Mouse (Mus musculus) MEL (cell line): Measurements from ENCODE around the gene Rpl37a. TPM values are rescaled to one million over a fixed set of nuclear protein-coding genes. Genes with fewer than 3 reads are reported as not detected.

ENCODE experiments used
- DNase-seq: peaks from one replicate; pipeline ENCODE4 v3.0.0; 2011; ENCODE audit warnings: low read depth, low spot score
- H3K27ac ChIP-seq: 2 replicates; pipeline ENCODE4 v1.5.1; 2012; ENCODE audit warnings: low read depth, mild to moderate bottlenecking, control low read depth, low read length, moderate library complexity; ENCODE audit not compliant: control insufficient read depth
- H3K27me3 ChIP-seq, 2 experiments: fragments of 150-350 bp in 1 of 2; sonication (generic) in 1 of 2; 2 replicates each; pipeline ENCODE4 v1.6.1; 2012; ENCODE audit warnings: low read length in 2 of 2, mild to moderate bottlenecking in 2 of 2, improper control_type of control experiment in 1 of 2, moderate library complexity in 1 of 2; ENCODE audit not compliant: insufficient read depth in 2 of 2, control insufficient read depth in 1 of 2
- H3K36me3 ChIP-seq, 2 experiments: 2 replicates each; pipeline ENCODE4 v1.6.1; 2012 to 2014; ENCODE audit warnings: low read length in 2 of 2, improper control_type of control experiment in 1 of 2, inconsistent platforms in 1 of 2, mild to moderate bottlenecking in 1 of 2; ENCODE audit not compliant: insufficient read depth in 2 of 2, control insufficient read depth in 1 of 2
- H3K4me1 ChIP-seq, 2 experiments: fragments of 150-350 bp in 1 of 2; sonication (generic) in 1 of 2; 2 replicates each; pipeline ENCODE4 v1.6.1; 2012; ENCODE audit warnings: low read length in 2 of 2, improper control_type of control experiment in 1 of 2, mild to moderate bottlenecking in 1 of 2; ENCODE audit not compliant: insufficient read depth in 2 of 2, control insufficient read depth in 1 of 2
- H3K4me3 ChIP-seq, 2 experiments: fragments of 150-350 bp in 1 of 2; sonication (generic) in 1 of 2; 2 replicates each; pipeline ENCODE4 v1.5.1; 2012; ENCODE audit warnings: low read depth in 2 of 2, low read length in 2 of 2, mild to moderate bottlenecking in 2 of 2, moderate library complexity in 2 of 2, control low read depth in 1 of 2, improper control_type of control experiment in 1 of 2; ENCODE audit not compliant: control insufficient read depth in 1 of 2, insufficient read depth in 1 of 2
- H3K79me2 ChIP-seq: 2 replicates; pipeline ENCODE4 v1.6.1; 2012; ENCODE audit warnings: mild to moderate bottlenecking, low read length, moderate library complexity; ENCODE audit not compliant: control insufficient read depth, poor library complexity, insufficient read depth
- H3K9ac ChIP-seq: 2 replicates; pipeline ENCODE4 v1.6.1; 2012; ENCODE audit warnings: low read depth, mild to moderate bottlenecking, control low read depth, low read length, moderate library complexity; ENCODE audit not compliant: control insufficient read depth, poor library complexity, severe bottlenecking
- H3K9me3 ChIP-seq: fragments of 150-350 bp; sonication (generic); replicated peaks from 2 replicates; pipeline ENCODE4 v1.6.1; 2012; ENCODE audit warnings: mild to moderate bottlenecking, low read length, improper control_type of control experiment, moderate library complexity; ENCODE audit not compliant: insufficient read depth
- CHD1 ChIP-seq: IDR thresholded peaks from 2 replicates; pipeline ENCODE4 v1.6.1; 2012; ENCODE audit warnings: low read depth, mild to moderate bottlenecking, inconsistent platforms, low read length, improper control_type of control experiment
- ELF1 ChIP-seq: IDR thresholded peaks from 2 replicates; pipeline ENCODE4 v1.6.1; 2014; ENCODE audit warnings: low read depth, mild to moderate bottlenecking, inconsistent platforms, low read length, improper control_type of control experiment, moderate library complexity
- EP300 ChIP-seq, 2 experiments: IDR thresholded peaks; 2 replicates each; pipeline ENCODE4 v1.6.1; 2011; ENCODE audit warnings: improper control_type of control experiment in 2 of 2, low read length in 2 of 2, low read depth in 1 of 2, mild to moderate bottlenecking in 1 of 2
- GABPA ChIP-seq: IDR thresholded peaks from 2 replicates; pipeline ENCODE4 v1.6.1; 2012; ENCODE audit warnings: low read depth, mild to moderate bottlenecking, inconsistent platforms, low read length, improper control_type of control experiment, moderate library complexity
- GATA1 ChIP-seq: IDR thresholded peaks from 2 replicates; pipeline ENCODE4 v1.6.1; 2011; ENCODE audit warnings: low read depth, low read length, improper control_type of control experiment
- KAT2A ChIP-seq: conservative IDR thresholded peaks from 2 replicates; pipeline ENCODE4 v1.6.1; 2012; ENCODE audit warnings: low read depth, low read length, improper control_type of control experiment, inconsistent platforms
- MYC ChIP-seq: IDR thresholded peaks from 2 replicates; pipeline ENCODE4 v1.6.1; 2011; ENCODE audit warnings: low read depth, mild to moderate bottlenecking, low read length, improper control_type of control experiment, moderate library complexity
- NRF1 ChIP-seq: IDR thresholded peaks from 2 replicates; pipeline ENCODE4 v1.6.1; 2014; ENCODE audit warnings: low read depth, mild to moderate bottlenecking, inconsistent platforms, low read length, improper control_type of control experiment, moderate library complexity; ENCODE audit not compliant: poor library complexity, insufficient read depth, severe bottlenecking
- POLR2A ChIP-seq, 2 experiments: IDR thresholded peaks; 2 replicates each; pipeline ENCODE4 v1.6.1; 2011 to 2012; ENCODE audit warnings: low read length in 2 of 2, mild to moderate bottlenecking in 2 of 2, control low read depth in 1 of 2, improper control_type of control experiment in 1 of 2, low read depth in 1 of 2, moderate library complexity in 1 of 2; ENCODE audit not compliant: control insufficient read depth in 1 of 2, insufficient read depth in 1 of 2, poor library complexity in 1 of 2
- POLR2AphosphoS2 ChIP-seq: IDR thresholded peaks from 2 replicates; pipeline ENCODE4 v1.6.1; 2011; ENCODE audit warnings: low read length, improper control_type of control experiment
- RAD21 ChIP-seq: IDR thresholded peaks from 2 replicates; pipeline ENCODE4 v1.6.1; 2011; ENCODE audit warnings: mild to moderate bottlenecking, low read depth, low read length, improper control_type of control experiment
- SIN3A ChIP-seq: IDR thresholded peaks from 2 replicates; pipeline ENCODE4 v1.6.1; 2012; ENCODE audit warnings: low read length, improper control_type of control experiment, inconsistent platforms
- TBP ChIP-seq: IDR thresholded peaks from 2 replicates; pipeline ENCODE4 v1.8.0; 2011; ENCODE audit warnings: low read depth, low read length, improper control_type of control experiment
- USF1 ChIP-seq: IDR thresholded peaks from 2 replicates; pipeline ENCODE4 v1.6.1; 2014; ENCODE audit warnings: low read depth, mild to moderate bottlenecking, inconsistent platforms, low read length, improper control_type of control experiment, moderate library complexity
- ZC3H11A ChIP-seq: IDR thresholded peaks from 2 replicates; pipeline ENCODE4 v1.6.1; 2012; ENCODE audit warnings: low read depth, mild to moderate bottlenecking, inconsistent platforms, low read length, improper control_type of control experiment
- polyA plus RNA-seq, 2 experiments: library from polyadenylated mRNA; stranded (reverse) in 1 of 2; unstranded in 1 of 2; fragments of >175 nt in 1 of 2; fragments of >200 nt in 1 of 2; gene quantifications; 2 replicates each; pipeline versions ENCODE4 v1.2.1 to v1.2.4; 2012; ENCODE audit warnings: low replicate concordance in 2 of 2, low read depth in 1 of 2; ENCODE audit not compliant: insufficient read length in 2 of 2, insufficient read depth in 1 of 2, missing spikeins in 1 of 2
- total RNA-seq: library from RNA; depleted of rRNA; stranded (reverse); fragments of 300-350 nt; gene quantifications from 2 replicates; pipeline ENCODE4 v1.2.3, GENCODE M21; 2012; rRNA removed

Gene Rpl37a
- total and polyA plus RNA-seq, 3 experiments = 1,104 to 4,601 (median 2,623) TPM

DNA sequence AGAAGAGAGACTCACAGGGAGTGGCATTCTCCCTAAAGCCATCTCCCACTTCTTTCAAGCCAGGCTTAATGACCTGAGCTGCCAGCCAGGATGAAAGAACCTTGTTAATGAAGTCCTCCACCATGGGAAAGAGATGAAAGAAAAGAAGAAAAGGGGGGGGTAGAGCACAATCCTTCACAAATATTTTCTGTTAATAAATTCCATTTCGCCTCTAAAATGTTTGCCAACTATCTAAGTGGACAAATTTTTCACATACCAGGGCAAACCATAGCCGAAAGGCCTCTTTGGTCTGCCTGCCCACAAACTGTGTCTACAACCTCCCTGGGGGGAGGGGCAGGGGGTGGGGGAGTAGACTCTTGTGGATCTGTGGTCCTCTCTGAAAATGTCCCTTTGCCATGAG is 44.7 kb downstream of the Rpl37a start:
- no peaks in the 10 kb centered on the region for H3K9me3 ChIP-seq
- no peak for DNase-seq
- no peak overlapping the region for H3K9ac ChIP-seq
- H3K79me2 ChIP-seq = no peaks in the 10 kb centered on the region
- H3K36me3 ChIP-seq = no peaks in the 10 kb centered on the region
- no peak overlapping the region for H3K4me3 ChIP-seq
- no peaks in the 10 kb centered on the region for H3K27me3 ChIP-seq
- TF ChIP-seq POLR2A (IDR thresholded peaks at IDR 0.05; ENCODE audit: control insufficient read depth in 1 of 2, insufficient read depth in 1 of 2, low read depth in 1 of 2, low read length in 2 of 2, poor library complexity in 1 of 2) = no peak
- no peak for TF ChIP-seq ZC3H11A
- TF ChIP-seq NRF1 = no peak
- no peak for TF ChIP-seq ELF1
- TF ChIP-seq GATA1 = no peak
- TF ChIP-seq SIN3A = no peak
- no peak for TF ChIP-seq CHD1
- TF ChIP-seq KAT2A = no peak
- no peak for TF ChIP-seq POLR2AphosphoS2
- no peak for TF ChIP-seq MYC
- no peak for TF ChIP-seq TBP
- TF ChIP-seq GABPA = no peak
- no peak for TF ChIP-seq USF1
- H3K27ac ChIP-seq = no peak overlapping the region
- H3K4me1 ChIP-seq = peaks cover 0 to 7% of the 10 kb centered on the region in 2 experiments; a peak in 2 of 4 replicates

DNA sequence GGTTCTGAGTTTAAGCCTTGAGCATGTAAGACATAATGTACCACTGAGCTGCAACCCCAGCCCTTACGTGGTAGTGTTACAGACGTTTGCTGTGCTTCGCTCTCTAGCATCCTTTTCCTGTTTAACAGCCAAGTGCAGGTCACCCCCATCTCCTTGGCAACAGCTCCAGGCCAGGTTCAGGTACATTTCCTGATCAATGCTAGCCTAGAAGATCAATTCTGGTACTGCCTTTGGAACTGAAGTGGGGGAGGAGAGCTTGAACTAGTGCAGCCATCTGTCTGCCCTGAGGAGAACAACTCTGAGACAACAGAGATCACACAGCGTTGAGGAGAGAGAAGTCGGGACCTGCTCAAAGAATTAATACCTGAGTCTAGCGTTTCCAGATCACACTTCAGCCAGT is 48.7 kb downstream of the Rpl37a start:
- no peak for TF ChIP-seq EP300 (IDR thresholded peaks at IDR 0.05; ENCODE audit: low read depth in 1 of 2, low read length in 2 of 2)
- TF ChIP-seq NRF1 = no peak
- TF ChIP-seq RAD21 = no peak
- H3K27ac ChIP-seq = no peak overlapping the region
- H3K4me3 ChIP-seq = no peak overlapping the region
- H3K9me3 ChIP-seq = no peaks in the 10 kb centered on the region
- H3K27me3 ChIP-seq = no peaks in the 10 kb centered on the region
- no peaks in the 10 kb centered on the region for H3K79me2 ChIP-seq
- H3K9ac ChIP-seq = no peak overlapping the region
- DNase-seq = no peak
- H3K36me3 ChIP-seq = no peaks in the 10 kb centered on the region
- H3K4me1 ChIP-seq = no peaks in the 10 kb centered on the region

Other genes starting within 250 kb of the Rpl37a start
- not detected in 2 replicates for gene March4, start 174.4 kb upstream of the Rpl37a start, total RNA-seq
- not detected for gene March4, start 174.4 kb upstream of the Rpl37a start, polyA plus RNA-seq
- 23.6 and 24.4 TPM in 2 replicates for gene Smarcal1, start 128.0 kb upstream of the Rpl37a start, total RNA-seq
- gene Smarcal1, start 128.0 kb upstream of the Rpl37a start, polyA plus RNA-seq = 10 to 100 TPM in 1 of 2 experiments, not detected in 1; 27.7 TPM
- gene Ankar, start 10.7 kb upstream of the Rpl37a start, total RNA-seq = not detected in 2 replicates
- gene Ankar, start 10.7 kb upstream of the Rpl37a start, polyA plus RNA-seq = not detected
- not detected in 2 replicates for gene Igfbp2, start 113.2 kb downstream of the Rpl37a start, total RNA-seq
- gene Igfbp2, start 113.2 kb downstream of the Rpl37a start, polyA plus RNA-seq = not detected
- 0.03 TPM in 1 of 2 replicates, not detected in the other for gene Igfbp5, start 163.6 kb downstream of the Rpl37a start, total RNA-seq
- gene Igfbp5, start 163.6 kb downstream of the Rpl37a start, polyA plus RNA-seq = under 1 TPM in 1 of 2 experiments, not detected in 1; 0.03 TPM